Comparison of ENCODE assay signal across 11 mouse cellular contexts in genomic region chr4:151741249-151742137, GRCm38 (mm10).
A peak's percentile ranks its signal among the peaks of the same experiment; 100 is the strongest.
DNase-seq lines count a peak whose midpoint lies in the region; ATAC-seq and TF ChIP-seq lines count a peak whose summit lies in the region.
"Had no signal": no experiment of that assay in that cellular context is flagged by ENCODE, and none has a peak within 500 bp of the region (broad histone marks: within the 10 kb centered on the region; RNA-seq: fewer than 3 reads in every experiment).

No protein-coding gene starts in this region.

- no peaks in the 10 kb centered on the region for H3K36me3 ChIP-seq in embryonic facial prominence, embryonic 14.5 days (ENCODE audit: control insufficient read depth, insufficient read depth, low read length)
- H3K36me3 ChIP-seq in embryonic facial prominence, embryonic 10.5 days (replicated peaks): no peaks in the 10 kb centered on the region
- H3K36me3 ChIP-seq in neural tube, embryonic 13.5 days: no peaks in the 10 kb centered on the region
- H3K36me3 ChIP-seq in myocyte (ENCODE audit: control insufficient read depth, insufficient read depth): no peaks in the 10 kb centered on the region

- H3K9ac ChIP-seq in embryonic facial prominence, embryonic 14.5 days (ENCODE audit: low read depth, low read length): no peak overlapping the region
- no peak overlapping the region; the same call in 1 of the 2 replicates for H3K9ac ChIP-seq in neural tube, embryonic 13.5 days

- no peak for ATAC-seq in embryonic facial prominence, embryonic 14.5 days (ENCODE audit: low read depth)
- no peak for ATAC-seq in neural tube, embryonic 13.5 days (ENCODE audit: low read depth)

- peaks cover 7% of the 10 kb centered on the region; the same call in 1 of the 2 replicates for H3K4me1 ChIP-seq in embryonic facial prominence, embryonic 14.5 days (ENCODE audit: control insufficient read depth, insufficient read depth, low read length)
- peaks cover 21% of the 10 kb centered on the region for H3K4me1 ChIP-seq in embryonic facial prominence, embryonic 10.5 days
- H3K4me1 ChIP-seq in neural tube, embryonic 13.5 days (replicated peaks): peaks cover 46% of the 10 kb centered on the region

- no peak overlapping the region for H3K27ac ChIP-seq in embryonic facial prominence, embryonic 14.5 days (replicated peaks; ENCODE audit: low read depth, low read length)
- H3K27ac ChIP-seq in embryonic facial prominence, embryonic 10.5 days (replicated peaks): no peak overlapping the region
- peak overlapping the region; percentile 54 for H3K27ac ChIP-seq in neural tube, embryonic 13.5 days (replicated peaks)

- no peak overlapping the region for H3ac ChIP-seq in myocyte (ENCODE audit: control insufficient read depth, insufficient read length)

- DNase-seq in embryonic facial prominence, embryonic 14.5 days (ENCODE audit: low spot score): peak; percentile 55
- no peak for DNase-seq in embryonic facial prominence, embryonic 10.5 days (ENCODE audit: low spot score)
- no peak for DNase-seq in neural tube, embryonic 10.5 days (ENCODE audit: extremely low spot score, low spot score)
- DNase-seq in heart, postnatal 36 days: peak; percentile 18 to 23
- DNase-seq in Muller cell, postnatal 12 days (ENCODE audit: inconsistent ontology term): no peak
- no peak for DNase-seq in layer of hippocampus, postnatal 14 days (ENCODE audit: low spot score in 2 of 2)
- DNase-seq: cerebellum, adult 9-11 months; kidney, adult 9 months; right cerebral cortex, postnatal 14 days had no signal

- H3K79me2 ChIP-seq in myocyte (ENCODE audit: control insufficient read depth, insufficient read depth): no peaks in the 10 kb centered on the region

- H3K27me3 ChIP-seq in embryonic facial prominence, embryonic 14.5 days (replicated peaks; ENCODE audit: control insufficient read depth, insufficient read depth, low read length): no peaks in the 10 kb centered on the region
- H3K27me3 ChIP-seq in embryonic facial prominence, embryonic 10.5 days (replicated peaks; ENCODE audit: low read depth, poor library complexity, severe bottlenecking): no peaks in the 10 kb centered on the region
- no peaks in the 10 kb centered on the region for H3K27me3 ChIP-seq in neural tube, embryonic 13.5 days
- peaks cover 18% of the 10 kb centered on the region for H3K27me3 ChIP-seq in myocyte (ENCODE audit: control insufficient read depth, insufficient read depth, insufficient read length)

- 55% methylated on average over 20 of the region's 20 CpGs for WGBS in embryonic facial prominence, embryonic 14.5 days
- WGBS in embryonic facial prominence, embryonic 10.5 days: 78% methylated on average over 20 of the region's 20 CpGs
- WGBS in neural tube, embryonic 13.5 days: 47% methylated on average over 20 of the region's 20 CpGs

- intact Hi-C loops in heart, postnatal 36 days (cut with DNase I): no loop called here

- H3K4me2 ChIP-seq in embryonic facial prominence, embryonic 14.5 days (ENCODE audit: low read depth, low read length): no peak overlapping the region
- H3K4me2 ChIP-seq in neural tube, embryonic 13.5 days: no peak overlapping the region
- peak overlapping the region; percentile 24 for H3K4me2 ChIP-seq in myocyte (ENCODE audit: low read depth)

- no peak overlapping the region for H3K4me3 ChIP-seq in embryonic facial prominence, embryonic 14.5 days (ENCODE audit: low read depth, low read length)
- no peak overlapping the region for H3K4me3 ChIP-seq in embryonic facial prominence, embryonic 10.5 days
- H3K4me3 ChIP-seq in neural tube, embryonic 13.5 days: no peak overlapping the region
- no peak overlapping the region for H3K4me3 ChIP-seq in myocyte

- no peak for TF ChIP-seq POLR2A in myocyte (IDR thresholded peaks at IDR 0.05; ENCODE audit: insufficient read length, low read depth)

- H3K9me3 ChIP-seq in embryonic facial prominence, embryonic 14.5 days (ENCODE audit: control insufficient read depth, low read length): no peaks in the 10 kb centered on the region
- no peaks in the 10 kb centered on the region for H3K9me3 ChIP-seq in embryonic facial prominence, embryonic 10.5 days
- no peaks in the 10 kb centered on the region for H3K9me3 ChIP-seq in neural tube, embryonic 13.5 days

TF ChIP-seq in myocyte, 11 proteins besides CTCF, POLR2A, EP300 and RAD21:
- TF ChIP-seq MYOD1 (IDR thresholded peaks at IDR 0.05; ENCODE audit: control insufficient read depth in 1 of 3, insufficient read length in 2 of 3, low read depth in 2 of 3): peak in 1 of 3 experiments; percentile 7
- TF ChIP-seq REST (IDR thresholded peaks at IDR 0.05; ENCODE audit: insufficient read depth, insufficient read length): no peak

Comparison
In these comparisons a context has a peak if more than half of its experiments do, and no peak if none do; other contexts are left out.
1. DNase-seq: peak in embryonic facial prominence, embryonic 14.5 days (single experiment) and heart, postnatal 36 days (2 of 2); none in embryonic facial prominence, embryonic 10.5 days (single experiment), neural tube, embryonic 10.5 days (single experiment), Muller cell, postnatal 12 days (single experiment) and layer of hippocampus, postnatal 14 days (0 of 2).